Mouse (Mus musculus): ENCODE measurements around the gene Slc39a11.

DNA sequence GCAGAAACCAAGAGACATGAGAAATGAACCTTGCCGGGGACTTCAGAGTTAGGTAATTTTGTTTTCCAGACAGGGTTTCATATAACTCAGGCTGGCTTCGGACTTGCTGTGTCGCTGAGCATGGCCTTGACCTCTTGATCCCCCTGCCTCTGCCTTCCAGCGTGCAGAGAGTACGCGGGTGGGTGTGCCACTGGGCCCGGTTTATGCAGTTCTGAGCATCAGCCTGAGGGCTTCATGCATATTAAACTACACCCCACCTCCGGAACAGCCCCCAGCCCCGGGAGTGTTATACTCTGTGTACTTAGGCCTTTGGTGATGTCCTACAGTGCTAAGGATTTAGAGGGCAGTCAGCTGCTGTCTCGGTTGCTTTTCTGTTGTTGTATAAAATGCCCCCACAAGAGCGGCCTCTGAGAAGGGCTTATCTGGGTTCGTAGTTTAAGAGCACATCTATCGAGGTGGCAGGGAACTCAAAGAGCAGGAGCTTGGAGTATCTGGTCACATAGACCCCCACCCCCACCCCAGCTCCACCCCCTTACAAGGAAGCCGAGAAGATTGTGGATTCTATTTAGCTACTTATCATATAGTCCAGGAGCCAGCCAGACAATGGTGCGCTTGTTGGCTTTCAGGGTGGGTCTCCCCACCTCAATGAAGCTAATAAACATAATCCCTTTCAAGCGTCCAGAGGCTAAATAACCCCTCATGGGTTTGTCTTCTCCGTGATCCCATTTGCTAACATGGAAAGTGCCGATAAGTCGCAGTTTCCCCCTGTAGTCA, 283.4 kb downstream of the Slc39a11 start:
- TF ChIP-seq CTCF (IDR thresholded peaks at IDR 0.05; ENCODE audit: extremely low read depth, insufficient read length, insufficient replicate concordance, low read depth, low read length): no peak
- TF ChIP-seq POLR2A (IDR thresholded peaks at IDR 0.05; ENCODE audit: low read depth, low read length): no peak

All from small intestine, adult 2 months (tissue).